Mouse (Mus musculus): ENCODE measurements at regions not wholly inside any gene's neighbourhood (a gene's known extent, or its start where the extent isn't known, plus 50 kb on each side); places are given as distances from the start of the nearest gene placed in this dataset.

- TF ChIP-seq POLR2A (IDR thresholded peaks at IDR 0.05; ENCODE audit: low read depth, low read length) = no peak
- TF ChIP-seq CTCF (IDR thresholded peaks at IDR 0.05; ENCODE audit: extremely low read depth, insufficient read depth, insufficient read length, insufficient replicate concordance) = no peak
Observed at GRCm38 (mm10) chr16:87124519-87124918, 229.5 kb upstream of the N6amt1 start.

All from spleen, adult 2 months (tissue).